Mouse (Mus musculus) embryonic facial prominence, embryonic 13.5 days (tissue): ENCODE results near the gene Aldoart2. TPM values are rescaled to one million over a fixed set of nuclear protein-coding genes. Genes with fewer than 3 reads are reported as not detected.
"Not testable (repeated sequence)": the region's sequence is repeated elsewhere in the genome, so short reads cannot be mapped to it uniquely, and the experiment has no call there.

Source experiments
- ATAC-seq: fragments of 200-750 bp; cut with Nextera tagmentation; 2 replicates; pipeline ENCODE4 v1.8.0; 2017; ENCODE audit warnings: low read depth; ENCODE audit not compliant: insufficient number of reproducible peaks, insufficient read depth, low FRiP score, low TSS enrichment
- H3K27ac ChIP-seq: fragments of 300-500 bp; sonication (generic); 2 replicates; pipeline ENCODE4 v1.5.1; 2015; ENCODE audit warnings: moderate library complexity, mild to moderate bottlenecking, inconsistent platforms
- H3K27me3 ChIP-seq: fragments of 300-500 bp; sonication (generic); 2 replicates; pipeline ENCODE4 v1.6.1; 2015; ENCODE audit warnings: mild to moderate bottlenecking, inconsistent platforms
- H3K36me3 ChIP-seq: fragments of 300-500 bp; sonication (generic); 2 replicates; pipeline ENCODE4 v1.6.1; 2015; ENCODE audit warnings: mild to moderate bottlenecking, inconsistent platforms
- H3K4me1 ChIP-seq: fragments of 300-500 bp; sonication (generic); 2 replicates; pipeline ENCODE4 v1.6.1; 2015; ENCODE audit warnings: inconsistent platforms
- H3K4me2 ChIP-seq: fragments of 300-500 bp; sonication (generic); 2 replicates; pipeline ENCODE4 v1.6.1; 2015; ENCODE audit warnings: moderate library complexity, mild to moderate bottlenecking, inconsistent platforms
- H3K4me3 ChIP-seq: fragments of 300-500 bp; sonication (generic); 2 replicates; pipeline ENCODE4 v1.5.1; 2015; ENCODE audit warnings: mild to moderate bottlenecking, inconsistent platforms
- H3K9ac ChIP-seq: fragments of 300-500 bp; sonication (generic); 2 replicates; pipeline ENCODE4 v1.6.1; 2015; ENCODE audit warnings: mild to moderate bottlenecking, inconsistent platforms
- H3K9me3 ChIP-seq: fragments of 300-500 bp; sonication (generic); 2 replicates; pipeline ENCODE4 v1.6.1; 2016; ENCODE audit warnings: inconsistent platforms
- WGBS: fragments of 180-500 bp; shearing (Covaris S2); methylation state at CpG from one replicate; pipeline ENCODE4 v1.1.7; 2015; ENCODE audit warnings: mixed read lengths; 5-methylcytosine and 5-hydroxymethylcytosine counted together
- polyA plus RNA-seq: library from polyadenylated mRNA; unstranded; fragments of >200 nt; fragmentation: Nextera tagmentation; extraction: Ambion mirVana; gene quantifications from 2 replicates; pipeline ENCODE4 v1.2.1, GENCODE M21; 2015

The Aldoart2 gene
- polyA plus RNA-seq, 1 experiment from 2014 or later: not detected

- H3K4me2 ChIP-seq, H3K9ac ChIP-seq, H3K36me3 ChIP-seq, H3K4me3 ChIP-seq, H3K27ac ChIP-seq, H3K4me1 ChIP-seq, H3K9me3 ChIP-seq, H3K27me3 ChIP-seq, ATAC-seq: not testable (repeated sequence)
- WGBS: 52% methylated on average over 9 of the region's 9 CpGs
These were observed 21.9 kb downstream of the Aldoart2 start for GRCm38 (mm10) chr12:55586936-55587335.

- Histone ChIP-seq H3K27ac (no peak overlapping the region), H3K9ac (no peak overlapping the region), H3K4me3 (peak overlapping the region; percentile 49), H3K36me3 (no peaks in the 10 kb centered on the region), H3K9me3 (no peaks in the 10 kb centered on the region), H3K4me1 (peaks cover 23% of the 10 kb centered on the region), H3K4me2 (peak overlapping the region; percentile 85), H3K27me3 (peaks cover 68% of the 10 kb centered on the region)
- 6% methylated on average over 7 of the region's 7 CpGs for WGBS
- ATAC-seq: no peak
These were observed 33.5 kb downstream of the Aldoart2 start for GRCm38 (mm10) chr12:55598537-55598886.

- Histone ChIP-seq H3K27me3 (peaks cover 68% of the 10 kb centered on the region), H3K9me3 (no peaks in the 10 kb centered on the region), H3K27ac (no peak within 1 kb of the TSS), H3K36me3 (peaks cover 3% of the 10 kb centered on the region; the same call in 1 of the 2 replicates), H3K4me1 (peaks cover 23% of the 10 kb centered on the region), H3K4me2 (peak within 1 kb of the TSS; percentile 85), H3K4me3 (peak within 1 kb of the TSS; percentile 49), H3K9ac (no peak within 1 kb of the TSS)
- WGBS: under 1% methylated on average over 76 of the region's 77 CpGs
- 0 out of 2 replicates have a peak, but pooled peaks have one; percentile 39 for ATAC-seq
These were observed 34.0 kb downstream of the Aldoart2 start, which contains the start of gene Insm2 for GRCm38 (mm10) chr12:55598887-55599561. Gene Insm2, plus strand, starts transcription at chr12:55599427.

GRCm38 (mm10) chr12:55599639-55600502 is 34.8 kb downstream of the Aldoart2 start:
- H3K4me1 ChIP-seq: peaks cover 23% of the 10 kb centered on the region
- H3K27ac ChIP-seq: no peak overlapping the region
- peak; percentile 87 for ATAC-seq
- peaks cover 65% of the 10 kb centered on the region for H3K27me3 ChIP-seq
- peak overlapping the region; percentile 85 for H3K4me2 ChIP-seq
- no peaks in the 10 kb centered on the region for H3K9me3 ChIP-seq
- H3K4me3 ChIP-seq: peak overlapping the region; percentile 49
- no peak overlapping the region for H3K9ac ChIP-seq
- peaks cover 3% of the 10 kb centered on the region; the same call in 1 of the 2 replicates for H3K36me3 ChIP-seq
- under 1% methylated on average over 108 of the region's 109 CpGs for WGBS

- Histone ChIP-seq H3K36me3 (peaks cover 8% of the 10 kb centered on the region; the same call in 1 of the 2 replicates), H3K27ac (no peak overlapping the region), H3K9me3 (no peaks in the 10 kb centered on the region), H3K27me3 (peaks cover 65% of the 10 kb centered on the region), H3K4me2 (peak overlapping the region; percentile 85), H3K9ac (no peak overlapping the region), H3K4me3 (peak overlapping the region; percentile 49), H3K4me1 (peaks cover 23% of the 10 kb centered on the region)
- ATAC-seq: peak; percentile 11; the same call in 1 of the 2 replicates
- 3% methylated on average over 42 of the region's 42 CpGs for WGBS
These were observed 35.5 kb downstream of the Aldoart2 start for GRCm38 (mm10) chr12:55600503-55600994.

GRCm38 (mm10) chr12:55604411-55604810 is 39.4 kb downstream of the Aldoart2 start:
- no peak overlapping the region for H3K4me2 ChIP-seq
- H3K36me3 ChIP-seq: peaks cover 8% of the 10 kb centered on the region; the same call in 1 of the 2 replicates
- ATAC-seq: no peak
- no peak overlapping the region for H3K9ac ChIP-seq
- peaks cover 14% of the 10 kb centered on the region for H3K4me1 ChIP-seq
- no peak overlapping the region for H3K4me3 ChIP-seq
- H3K9me3 ChIP-seq: no peaks in the 10 kb centered on the region
- no peak overlapping the region for H3K27ac ChIP-seq
- 75% methylated on average over 3 of the region's 3 CpGs for WGBS
- peaks cover 28% of the 10 kb centered on the region for H3K27me3 ChIP-seq

- no peak overlapping the region for H3K27ac ChIP-seq
- ATAC-seq: no peak
- H3K4me1 ChIP-seq: no peaks in the 10 kb centered on the region
- no peak overlapping the region for H3K4me2 ChIP-seq
- no peaks in the 10 kb centered on the region for H3K9me3 ChIP-seq
- H3K36me3 ChIP-seq: peaks cover 8% of the 10 kb centered on the region; the same call in 1 of the 2 replicates
- no peaks in the 10 kb centered on the region for H3K27me3 ChIP-seq
- no peak overlapping the region for H3K9ac ChIP-seq
- 36% methylated on average over 4 of the region's 4 CpGs for WGBS
- no peak overlapping the region for H3K4me3 ChIP-seq
These were observed 42.9 kb downstream of the Aldoart2 start for GRCm38 (mm10) chr12:55607902-55608301.

GRCm38 (mm10) chr12:55610812-55611211 is 45.8 kb downstream of the Aldoart2 start:
- no peak overlapping the region for H3K4me3 ChIP-seq
- no peaks in the 10 kb centered on the region for H3K36me3 ChIP-seq
- H3K4me2 ChIP-seq: no peak overlapping the region
- H3K9ac ChIP-seq: no peak overlapping the region
- 73% methylated on average over 2 of the region's 2 CpGs for WGBS
- H3K9me3 ChIP-seq: no peaks in the 10 kb centered on the region
- no peaks in the 10 kb centered on the region for H3K4me1 ChIP-seq
- no peak overlapping the region for H3K27ac ChIP-seq
- no peak for ATAC-seq
- H3K27me3 ChIP-seq: no peaks in the 10 kb centered on the region

Other genes with a start within 250 kb of the Aldoart2 start
- 440 and 454 TPM in 2 replicates for gene Psma6, start 181.0 kb upstream of the Aldoart2 start, polyA plus RNA-seq
- 117 and 126 TPM in 2 replicates for gene Nfkbia, start 72.6 kb upstream of the Aldoart2 start, polyA plus RNA-seq
- 0.10 TPM in 1 of 2 replicates, not detected in the other for gene Insm2, start 34.2 kb downstream of the Aldoart2 start, polyA plus RNA-seq